Mouse (Mus musculus) embryo, embryonic 9.5 days (tissue): ENCODE measurements around the gene Sh3rf3.

Experiments
- DNase-seq: peaks from one replicate; pipeline ENCODE4 v3.0.0-alpha.2; 2017; ENCODE audit errors: extremely low spot score

The Sh3rf3 gene

DNA sequence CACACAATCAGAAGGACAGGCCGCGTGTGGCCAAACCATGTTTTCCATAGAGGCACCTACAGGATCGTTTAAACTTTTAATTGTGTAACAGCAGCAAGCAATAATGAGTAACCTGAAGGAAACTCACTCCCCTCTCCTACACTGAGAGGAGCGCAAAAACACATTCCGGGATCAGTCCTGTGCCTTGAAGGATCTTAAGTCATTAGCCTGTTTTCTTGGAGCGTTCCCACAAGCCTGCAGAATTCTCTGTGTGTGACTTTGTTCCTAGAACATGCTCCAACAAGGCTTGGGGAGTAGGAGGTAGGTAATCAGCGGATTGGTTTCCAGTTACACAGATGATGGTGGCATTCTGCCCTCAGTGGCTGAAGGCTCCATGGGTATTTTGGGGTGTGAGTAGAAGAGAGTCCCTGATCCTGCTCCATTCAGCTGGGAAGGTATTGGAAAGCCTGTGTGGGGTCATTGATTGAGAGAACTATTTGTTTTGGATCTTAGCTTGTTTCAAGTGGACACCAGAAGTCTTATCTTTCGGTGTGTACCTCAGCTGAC, 108.6 kb downstream of the Sh3rf3 start:
- DNase-seq: no peak

DNA sequence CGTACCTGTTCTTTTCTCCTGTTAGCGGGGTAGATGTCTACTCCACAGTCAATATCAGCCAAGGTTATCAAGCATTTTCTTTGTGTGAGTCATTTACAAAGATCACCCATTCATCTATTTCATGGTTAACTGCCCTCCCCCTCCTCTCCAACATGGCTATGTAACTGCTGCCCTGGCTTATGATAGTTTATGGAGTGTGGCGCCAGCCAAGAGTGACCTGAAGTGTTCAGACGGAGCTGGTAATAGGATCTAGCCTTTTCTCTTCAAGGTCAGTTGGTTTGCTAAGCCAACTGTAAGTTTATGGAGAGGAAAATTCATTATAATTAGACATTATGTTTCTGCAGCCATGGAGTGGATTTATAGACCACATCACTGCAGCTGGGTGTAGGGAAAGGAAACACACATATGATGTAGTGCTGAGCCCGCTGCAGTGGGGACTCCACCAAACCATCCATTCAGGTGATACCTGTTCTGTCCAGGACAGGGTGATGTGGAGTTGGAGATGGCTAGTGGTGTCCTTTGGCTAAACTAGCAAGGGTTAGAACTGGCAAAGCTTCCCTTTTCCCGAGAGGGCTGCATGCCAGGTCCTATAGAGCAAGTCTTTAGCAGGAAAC, 109.2 kb downstream of the Sh3rf3 start:
- DNase-seq: no peak

DNA sequence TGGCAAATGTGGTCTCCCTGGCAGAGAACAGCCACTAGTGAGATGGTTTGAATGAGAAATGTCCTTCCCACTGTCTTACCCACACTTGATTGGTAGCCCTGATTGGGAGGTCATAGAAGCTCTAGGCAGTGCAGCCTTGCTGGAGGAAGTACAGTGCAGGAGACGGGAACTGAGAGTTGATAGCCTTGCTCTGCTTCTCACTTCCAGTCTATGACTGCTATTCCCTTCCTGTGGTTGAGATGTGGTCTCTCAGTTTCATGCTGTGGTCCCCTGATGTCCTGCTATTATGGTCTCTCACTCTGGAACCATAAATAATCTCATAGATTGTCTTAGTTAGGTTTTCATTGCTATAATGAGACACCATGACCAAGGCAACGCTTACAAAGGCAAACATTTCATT, 109.8 kb downstream of the Sh3rf3 start:
- no peak for DNase-seq

DNA sequence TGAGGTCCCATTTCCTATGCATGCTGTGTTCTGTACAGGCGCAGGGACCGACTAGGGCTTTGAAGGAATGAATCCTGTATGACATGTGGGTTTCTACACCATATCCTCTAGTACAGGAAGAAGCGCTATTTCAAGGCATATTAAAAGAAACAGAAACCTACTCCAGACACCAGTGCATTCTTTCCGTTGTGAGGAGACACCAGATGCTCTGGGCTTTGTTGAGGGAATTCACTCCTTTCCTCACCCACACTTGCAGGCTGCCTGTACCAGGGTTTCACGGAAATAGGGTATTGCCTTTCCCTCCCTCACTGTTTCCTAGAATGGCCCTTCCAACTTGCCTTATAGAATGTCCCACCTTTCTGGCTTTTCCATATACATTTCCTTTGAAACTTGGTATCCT, 113.4 kb downstream of the Sh3rf3 start:
- DNase-seq: no peak

DNA sequence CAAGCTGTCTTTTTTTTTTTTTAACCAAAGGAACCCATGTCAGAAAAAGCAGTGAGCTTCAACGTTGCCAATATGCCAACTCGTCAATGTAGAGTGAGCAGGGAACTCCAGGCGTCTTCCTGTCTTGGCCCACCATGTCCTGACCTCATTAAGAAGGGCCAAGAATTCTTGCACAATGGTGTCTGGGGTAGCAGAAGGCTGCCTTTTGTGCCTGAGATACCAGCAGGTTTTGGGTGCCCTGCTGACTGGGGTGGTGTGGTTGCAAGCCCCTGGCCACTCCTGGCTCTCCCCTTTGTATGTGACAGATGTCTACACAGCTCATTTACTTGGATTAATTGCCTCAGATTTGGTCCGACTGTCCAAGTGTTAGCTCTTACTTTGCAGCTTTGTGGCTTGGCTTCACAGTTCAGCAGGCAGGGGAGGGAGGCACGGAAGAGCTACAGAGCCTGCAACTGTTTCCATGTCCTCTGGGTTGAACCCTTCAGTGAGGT, 115.8 kb downstream of the Sh3rf3 start:
- no peak for DNase-seq

DNA sequence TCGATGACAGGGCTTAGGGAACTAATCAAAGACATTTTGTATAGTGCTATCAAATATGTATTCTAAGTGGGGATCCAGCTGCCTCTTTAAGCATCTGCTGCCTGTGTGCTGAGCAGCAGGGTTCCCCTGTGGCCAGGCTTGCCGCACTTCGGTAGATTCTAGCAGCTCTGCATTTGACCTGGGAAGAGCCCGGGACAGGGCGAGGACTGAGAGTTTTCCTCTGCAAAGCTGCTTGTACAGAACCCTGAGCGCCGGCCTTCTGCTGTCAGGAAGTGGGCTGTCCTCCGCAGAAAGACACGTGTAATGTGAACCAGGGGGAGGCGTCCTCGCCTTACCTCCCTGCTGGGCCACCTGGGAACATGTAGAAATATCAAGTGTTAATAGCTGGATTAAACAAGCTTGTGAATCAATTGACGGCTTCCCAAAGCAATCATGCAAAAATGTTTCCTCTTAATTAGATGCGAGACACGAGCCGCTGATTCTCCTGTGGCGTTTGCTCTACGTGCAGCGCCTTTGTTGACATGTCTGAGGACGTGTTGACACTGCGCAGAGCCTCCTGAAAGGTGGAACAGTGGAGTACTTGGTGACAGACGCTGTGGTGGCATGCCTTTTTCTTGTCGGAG, 119.1 kb downstream of the Sh3rf3 start:
- DNase-seq: peak; percentile 12

DNA sequence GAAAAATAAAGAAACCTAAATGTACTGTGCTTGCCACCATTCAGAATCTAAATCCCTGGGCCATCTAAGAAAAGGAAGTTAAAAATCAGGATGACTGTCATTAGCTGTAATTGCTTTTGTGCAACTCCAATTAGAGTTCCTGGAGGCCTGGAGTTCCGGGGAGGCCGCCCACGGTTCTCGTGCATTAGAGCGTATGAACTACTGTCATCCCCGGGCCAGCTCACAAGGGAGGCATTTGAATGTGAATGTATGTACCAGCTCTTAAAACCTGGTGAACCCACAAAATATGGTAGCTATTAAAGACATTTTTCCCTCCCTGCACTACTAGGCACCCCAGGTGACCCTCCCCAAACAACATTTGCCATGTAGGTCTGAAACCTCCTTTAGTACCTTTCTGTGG, 122.4 kb downstream of the Sh3rf3 start:
- DNase-seq: no peak

DNA sequence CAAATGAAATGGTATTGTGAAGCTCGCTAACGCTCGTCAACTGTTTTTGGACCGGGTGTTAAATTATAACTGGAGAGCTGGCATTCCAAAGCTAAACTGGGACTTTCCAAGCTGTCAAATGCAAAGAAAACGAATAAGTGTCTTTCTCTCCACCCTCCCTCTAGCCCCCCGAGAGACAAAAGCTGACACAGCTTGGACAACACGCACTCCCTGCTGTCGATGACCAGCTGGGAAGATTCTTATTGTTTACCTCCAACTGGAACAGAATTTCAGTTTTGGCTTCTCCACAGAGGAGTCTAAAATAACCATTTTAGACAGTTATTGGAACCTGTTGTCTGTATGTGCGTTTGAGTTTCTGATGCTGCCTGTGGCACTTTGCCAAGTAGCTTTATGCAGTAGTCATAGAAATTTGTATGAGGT, 123.3 kb downstream of the Sh3rf3 start:
- no peak for DNase-seq

DNA sequence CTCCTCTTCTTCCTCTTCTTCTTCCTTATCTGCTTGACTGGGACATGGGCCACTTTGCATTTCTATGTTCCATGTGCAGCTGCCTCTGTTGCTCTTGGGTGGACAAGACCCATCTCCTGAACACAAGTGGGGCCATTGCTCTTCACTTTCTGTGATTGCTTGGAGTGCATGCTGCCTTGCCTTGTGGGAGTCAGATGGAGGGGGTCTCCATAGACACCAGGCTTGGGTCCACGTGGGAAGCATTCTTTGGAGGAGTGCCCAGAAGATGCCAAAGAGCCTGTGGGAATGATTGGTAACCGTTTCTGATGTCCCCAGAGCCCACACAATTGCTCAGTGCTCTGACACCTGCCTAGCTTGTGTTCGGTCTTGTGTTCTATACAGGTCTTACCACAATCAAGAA, 124.4 kb downstream of the Sh3rf3 start:
- DNase-seq: no peak

DNA sequence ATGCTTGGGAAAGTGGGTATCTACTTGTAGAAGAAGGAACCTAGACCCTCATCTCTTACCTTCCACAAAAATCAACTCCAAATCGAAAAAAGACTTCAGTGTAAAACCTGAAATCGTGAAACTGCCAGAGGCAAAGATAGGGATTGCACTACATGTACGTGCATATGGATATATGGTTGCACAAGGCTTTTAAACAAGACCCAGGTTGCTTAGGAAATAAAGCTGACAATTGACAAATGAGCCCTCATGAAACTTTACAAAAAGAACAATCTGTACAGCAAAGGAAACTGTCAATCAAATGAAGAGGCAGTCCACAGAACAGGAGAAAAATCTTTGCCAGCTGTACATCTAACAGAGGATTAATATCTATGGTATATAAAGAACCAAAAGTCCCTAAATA, 129.7 kb downstream of the Sh3rf3 start:
- DNase-seq: no peak

DNA sequence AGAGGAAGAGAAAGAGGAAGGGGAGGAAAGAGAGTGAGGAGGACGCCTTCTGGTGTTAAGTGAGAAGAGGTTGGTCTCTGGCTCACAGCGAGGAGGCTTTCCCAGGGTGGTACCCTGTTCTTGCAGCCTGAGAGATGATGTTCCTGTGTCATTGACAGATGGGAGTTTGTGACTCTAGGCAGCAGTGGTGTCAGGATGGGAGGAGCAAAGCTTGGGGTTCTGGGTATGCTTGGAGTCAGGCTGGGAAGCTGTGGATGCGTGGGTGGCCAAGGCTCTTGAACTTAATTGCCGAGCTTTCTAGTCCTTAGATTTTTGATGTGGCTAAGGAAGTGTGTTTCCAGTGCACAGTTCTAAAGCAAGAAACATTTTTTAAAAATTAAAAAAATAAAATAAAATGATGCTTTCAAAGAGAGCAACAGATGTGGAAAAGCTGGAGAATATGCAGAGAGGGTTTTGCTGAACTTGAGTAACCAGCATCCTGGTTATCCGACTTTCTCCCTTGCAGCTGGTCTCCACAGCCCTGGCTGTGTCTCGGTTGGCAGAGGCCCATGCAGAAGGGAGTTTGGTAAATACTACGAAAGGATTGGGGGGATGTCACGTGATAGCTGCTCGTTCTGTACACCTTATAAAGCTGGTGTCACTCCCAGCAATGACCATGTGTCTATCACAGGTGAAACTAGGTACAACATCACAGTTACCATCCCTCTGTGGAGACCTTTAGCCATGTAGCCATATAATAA, 130.7 kb downstream of the Sh3rf3 start:
- DNase-seq: no peak

DNA sequence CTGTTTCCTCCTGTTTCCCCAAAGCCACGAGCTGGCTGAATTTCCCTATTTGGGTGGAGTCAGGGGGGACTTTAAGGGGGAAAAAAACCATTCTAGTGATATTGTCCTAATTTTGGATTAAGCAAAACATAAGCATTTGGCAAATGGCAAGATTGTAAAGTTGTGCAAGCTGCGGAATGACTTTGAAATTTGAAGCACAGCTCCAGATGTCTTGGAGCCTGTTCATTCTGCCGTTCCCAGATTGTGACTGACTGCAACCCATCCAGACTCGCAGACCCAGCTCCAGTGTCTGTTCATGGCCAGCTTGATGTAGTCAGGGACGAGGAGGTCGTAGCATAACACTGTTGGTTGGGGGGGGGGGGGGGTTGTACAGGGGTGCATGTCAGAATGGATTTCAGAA, 131.8 kb downstream of the Sh3rf3 start:
- DNase-seq: no peak

DNA sequence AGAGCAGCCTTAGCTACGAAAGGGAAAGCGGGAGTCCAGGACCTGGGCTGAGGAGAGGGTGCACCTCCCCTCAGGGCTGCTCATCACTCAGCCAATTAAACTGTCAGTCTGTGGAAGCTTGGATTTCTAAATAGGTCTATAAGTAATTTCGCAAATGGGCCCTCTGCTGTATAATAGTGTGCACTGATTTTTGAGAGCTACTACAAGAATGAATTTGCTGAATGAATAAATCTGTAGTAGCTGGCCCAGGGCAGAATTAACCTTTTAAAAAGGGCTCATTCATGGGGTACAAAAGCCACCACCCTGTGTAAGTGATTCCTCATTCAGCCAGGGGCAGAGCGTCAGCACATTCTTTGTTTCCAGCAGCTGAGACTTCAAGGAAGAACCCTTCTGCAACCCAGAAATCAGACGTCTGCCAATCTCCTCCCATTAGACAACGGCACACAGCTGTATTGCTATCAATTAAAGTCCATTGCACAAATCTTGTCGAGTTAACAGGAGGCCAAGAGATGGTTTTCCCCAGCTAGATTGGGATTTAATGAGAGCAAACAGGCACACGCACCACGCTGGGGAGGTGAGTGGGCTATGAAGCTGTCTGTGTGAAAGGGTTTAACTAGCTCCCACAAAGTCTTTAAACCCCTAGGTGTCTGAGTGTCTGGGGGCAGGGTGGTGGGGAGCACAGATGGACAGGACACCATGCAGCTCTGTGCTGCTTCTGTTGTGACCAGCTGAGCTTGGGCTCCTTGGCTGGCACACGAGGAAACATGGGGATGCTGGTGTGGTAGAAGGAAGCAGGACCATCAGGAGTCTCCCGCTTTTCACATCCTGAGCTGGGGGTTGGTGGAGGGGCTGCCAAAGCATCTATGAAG, 136.8 kb downstream of the Sh3rf3 start:
- peak; percentile 30 for DNase-seq

DNA sequence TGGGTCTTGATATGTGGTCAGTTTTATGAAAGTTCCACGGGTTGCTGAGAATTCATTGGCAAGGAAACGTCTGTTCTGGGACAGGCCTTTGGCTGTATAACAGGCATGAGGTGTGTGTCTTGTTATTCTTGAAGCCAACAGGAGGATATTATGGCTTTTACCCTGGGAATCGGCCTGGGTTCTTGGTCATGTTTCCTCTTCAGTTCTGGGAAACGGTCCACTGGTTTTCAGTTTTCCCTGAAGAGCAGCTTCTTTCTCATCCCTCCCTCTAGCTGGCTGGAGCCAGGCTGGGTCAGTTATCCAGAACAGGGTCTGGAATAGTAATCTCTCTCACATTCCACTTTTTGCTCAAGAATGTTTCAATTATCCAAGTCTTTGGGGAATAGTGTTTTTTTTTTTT, 147.0 kb downstream of the Sh3rf3 start:
- DNase-seq: no peak

DNA sequence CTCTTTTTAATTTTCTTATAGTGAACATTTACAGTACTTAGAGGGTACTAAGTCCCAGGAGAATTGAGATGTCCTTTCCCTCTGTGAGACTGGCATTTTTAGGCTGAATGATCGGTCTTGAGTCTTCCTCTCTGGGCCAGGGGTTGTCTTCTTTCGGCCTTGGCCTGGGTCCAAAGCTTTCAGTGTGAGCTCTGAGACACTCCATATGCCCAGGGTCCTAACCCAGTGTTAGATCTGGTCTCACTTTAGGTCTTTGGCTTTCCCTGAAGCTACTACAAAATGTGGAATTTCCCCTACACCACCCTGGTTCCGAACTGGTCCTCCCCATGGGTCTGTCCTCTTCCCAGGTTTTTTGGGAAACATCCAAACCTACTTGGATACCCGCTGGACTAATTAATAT, 155.1 kb downstream of the Sh3rf3 start:
- DNase-seq: no peak

DNA sequence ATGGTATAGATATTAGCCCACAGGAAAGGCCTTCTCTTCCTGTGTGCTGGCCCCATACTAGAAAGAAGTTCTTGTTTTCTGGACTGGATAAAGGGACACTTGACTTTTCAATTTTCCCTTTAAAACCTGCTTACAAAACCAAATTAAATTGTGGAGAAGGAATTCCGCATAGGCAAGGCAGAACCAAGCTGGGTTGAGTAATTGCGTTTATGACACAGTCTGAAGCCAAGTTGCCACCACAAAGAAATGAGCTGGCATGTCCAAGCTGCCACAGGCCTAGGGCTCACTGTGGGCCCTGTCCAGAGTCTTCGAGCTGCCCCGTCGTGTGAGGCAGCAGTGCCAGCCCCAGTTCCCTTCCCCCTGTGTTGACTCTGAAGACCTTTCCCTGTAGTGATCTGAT, 156.2 kb downstream of the Sh3rf3 start:
- no peak for DNase-seq

DNA sequence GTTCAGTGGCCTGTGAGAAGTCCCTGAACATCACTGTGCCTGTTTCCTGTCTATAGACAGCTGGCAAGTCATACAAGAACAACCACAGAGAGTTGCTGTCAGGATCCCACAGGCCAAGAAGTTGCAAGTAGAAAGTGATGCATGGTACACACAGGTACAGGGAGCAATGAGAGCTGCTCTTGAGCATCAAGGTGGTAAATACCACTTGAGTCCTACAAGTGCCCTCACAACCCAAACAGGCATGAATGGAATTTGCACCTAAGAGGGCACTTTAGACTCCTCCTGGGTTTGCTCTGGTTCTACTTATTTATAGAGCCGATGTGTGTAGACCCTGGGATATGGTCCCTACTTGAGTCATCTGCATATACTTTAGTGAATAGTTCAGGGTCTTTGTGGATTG, 159.0 kb downstream of the Sh3rf3 start:
- DNase-seq: no peak

DNA sequence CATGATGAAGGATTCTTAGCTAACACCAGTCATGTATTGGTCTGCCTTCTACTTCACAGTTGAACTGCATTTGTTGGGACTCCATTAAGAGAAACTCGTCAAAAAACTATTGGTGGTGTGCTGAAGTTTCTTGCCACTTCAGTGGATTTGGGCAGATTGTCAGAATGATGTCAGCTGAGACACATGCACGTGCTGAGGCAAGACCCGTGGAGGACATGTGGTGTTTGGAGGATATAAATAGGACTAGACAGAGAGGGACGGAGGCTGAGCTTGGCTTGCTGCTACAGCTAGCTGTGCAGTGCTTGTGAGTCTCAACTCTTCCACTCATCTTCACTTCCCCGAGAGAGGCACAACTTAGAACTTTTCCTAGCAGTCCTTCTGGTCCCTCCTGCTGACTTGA, 161.0 kb downstream of the Sh3rf3 start:
- no peak for DNase-seq

DNA sequence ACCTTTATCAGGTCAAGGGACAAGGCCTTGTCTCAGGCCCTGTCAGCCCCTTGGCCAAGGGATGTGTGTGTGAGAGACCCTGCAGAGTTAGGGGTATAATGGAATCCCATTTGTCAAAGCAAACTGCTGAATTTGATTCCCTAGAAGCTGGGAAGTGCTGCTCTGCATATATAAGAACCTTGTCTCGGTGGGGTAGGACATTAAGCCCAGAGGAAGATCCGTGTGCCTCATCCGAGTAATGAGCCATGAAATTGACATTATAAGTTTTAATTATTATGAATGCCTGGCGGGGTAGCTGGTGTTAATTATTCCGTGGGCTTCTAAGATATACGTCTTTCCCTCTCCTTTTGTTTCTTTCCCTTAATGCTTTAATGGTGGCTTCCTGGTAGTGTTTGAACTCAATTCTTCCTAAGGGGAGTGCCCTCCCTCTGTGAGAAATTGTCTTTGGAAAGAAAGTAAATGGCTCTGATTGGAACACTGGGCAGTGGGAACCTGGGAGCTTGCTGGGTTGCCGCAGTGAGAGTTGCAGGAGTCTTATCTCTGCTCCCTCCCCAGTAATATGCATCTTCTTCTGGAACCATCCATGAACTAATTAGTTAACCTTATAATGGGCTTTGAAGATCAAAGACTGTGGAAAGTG, 166.3 kb downstream of the Sh3rf3 start:
- no peak for DNase-seq

DNA sequence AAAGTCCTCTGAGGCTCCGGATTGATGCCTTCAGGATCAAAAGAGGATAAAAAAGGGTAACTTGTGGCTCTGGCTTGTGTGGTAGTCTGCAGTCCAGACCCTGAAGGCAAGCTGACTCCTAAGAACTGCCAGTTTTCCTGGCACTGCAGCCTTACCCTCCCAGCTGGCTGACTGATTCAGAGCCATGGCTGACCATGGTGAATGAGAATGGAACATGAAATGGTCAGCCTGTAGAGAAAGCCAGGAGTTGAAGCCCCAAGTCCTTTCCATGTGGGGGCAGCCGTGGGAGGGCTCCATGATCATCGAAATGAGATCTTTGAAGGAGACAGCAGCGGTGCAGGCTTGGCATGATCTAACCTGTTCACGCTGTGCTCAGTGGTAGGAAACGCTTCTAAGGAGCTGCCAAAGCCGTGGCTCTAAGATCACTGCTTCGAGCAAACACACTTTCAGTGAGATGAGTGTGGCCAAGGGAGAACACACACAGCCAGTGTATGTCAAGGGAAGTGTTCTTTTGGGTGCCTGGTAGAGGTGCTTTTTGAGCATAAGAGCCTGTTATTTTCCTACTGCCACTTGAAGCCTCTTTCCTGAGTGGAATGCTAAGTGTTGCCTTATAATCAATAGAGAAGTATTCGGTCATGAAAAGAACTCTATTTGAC, 168.6 kb downstream of the Sh3rf3 start:
- DNase-seq: no peak
